Mouse (Mus musculus) ovary, postnatal 36 days (tissue): Measurements from ENCODE around the gene Fam206a.

Experiments
- DNase-seq: peaks from one replicate; pipeline ENCODE4 v3.0.0; 2022; ENCODE audit warnings: low spot score, mixed read lengths

Fam206a gene

DNA sequence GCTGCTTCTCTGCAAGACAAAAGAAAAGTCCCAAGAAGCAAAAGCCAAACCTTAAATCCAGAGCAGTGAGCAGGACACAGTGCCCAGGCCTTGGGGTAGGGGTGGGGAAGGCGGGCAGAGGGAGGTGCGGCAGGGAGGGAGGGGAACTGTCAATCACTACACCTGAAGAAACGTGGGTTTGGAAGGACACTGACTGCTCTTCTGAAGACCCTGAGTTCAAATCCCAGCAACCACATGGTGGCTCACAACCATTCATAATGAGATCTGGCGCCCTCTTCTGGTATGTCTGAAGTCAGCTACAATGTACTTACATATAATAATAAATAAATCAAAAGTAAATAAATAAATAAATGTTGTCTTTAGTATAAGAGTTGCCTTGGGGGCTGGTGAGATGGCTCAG lies 42.8 kb downstream of the Fam206a start:
- DNase-seq = no peak

GRCm38 (mm10) chr4:56845896-56846533 lies 43.9 kb downstream of the Fam206a start:
- no peak for DNase-seq

DNA sequence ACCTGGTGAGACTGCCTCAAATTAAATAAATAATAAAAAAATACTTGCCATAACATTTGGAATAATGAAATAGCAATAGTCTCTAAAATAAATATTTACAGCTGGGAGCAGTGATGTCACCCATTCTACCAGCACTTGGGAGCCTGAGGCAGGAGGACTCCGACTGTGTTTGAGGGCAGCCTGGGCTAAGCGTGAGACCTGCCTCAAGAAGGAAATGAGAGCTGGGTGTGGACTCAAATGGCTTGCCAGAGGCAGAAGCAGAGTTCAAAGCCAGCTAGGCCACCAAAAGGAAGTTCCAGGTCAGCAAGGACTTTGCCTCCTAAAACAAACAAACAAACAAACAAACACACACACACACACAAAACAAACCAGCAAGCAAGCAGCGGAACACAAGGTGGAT lies 45.3 kb downstream of the Fam206a start:
- DNase-seq = no peak

DNA sequence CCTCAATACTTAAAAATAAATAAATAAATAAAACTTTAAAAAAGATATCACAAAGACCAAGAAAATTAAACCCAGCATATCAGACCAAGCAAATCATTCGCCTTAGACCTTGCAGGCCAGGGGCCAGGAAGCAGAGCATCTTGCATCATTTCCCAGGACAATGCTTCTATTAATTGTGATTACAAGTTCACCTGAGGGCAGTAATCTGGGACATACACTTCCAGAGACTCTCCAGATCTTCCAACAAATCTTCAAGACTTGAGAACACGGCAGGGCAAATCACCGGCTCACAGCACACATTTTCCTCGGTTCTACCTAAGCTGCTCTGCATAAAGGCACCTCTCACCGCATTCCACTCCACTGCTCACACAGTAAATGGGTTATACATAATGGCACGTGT lies 45.9 kb downstream of the Fam206a start:
- DNase-seq = no peak

- DNase-seq = peak; percentile 20
Observed at GRCm38 (mm10) chr4:56850724-56851123, 48.6 kb downstream of the Fam206a start.

GRCm38 (mm10) chr4:56855935-56856334 lies 53.8 kb downstream of the Fam206a start:
- no peak for DNase-seq

- DNase-seq = no peak
Observed at GRCm38 (mm10) chr4:56856371-56856949, 54.3 kb downstream of the Fam206a start.

DNA sequence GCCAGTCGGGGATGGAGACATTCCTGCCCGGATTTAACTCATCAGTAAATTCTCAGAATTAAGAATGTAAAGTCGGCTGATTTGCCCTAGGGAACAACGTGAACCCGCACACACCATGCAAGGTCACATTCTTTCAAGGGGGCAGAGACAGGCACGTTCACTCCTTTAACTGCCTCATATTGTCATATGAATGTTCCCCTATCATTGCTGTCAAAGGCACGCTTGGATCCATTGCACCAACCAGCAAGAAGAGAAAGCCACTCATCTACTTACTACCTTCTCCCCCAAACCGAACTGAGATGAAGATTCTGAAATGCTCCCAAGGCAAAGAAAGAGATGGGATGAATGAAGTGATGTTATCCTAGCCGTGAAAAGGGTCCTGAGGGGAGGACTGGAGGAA lies 56.6 kb downstream of the Fam206a start:
- DNase-seq = no peak
